Mouse (Mus musculus) midbrain, embryonic 11.5 days (tissue): ENCODE data around the gene Smim4. TPM values are rescaled to one million over a fixed set of nuclear protein-coding genes. Genes with fewer than 3 reads are reported as not detected.

ENCODE experiments used
- ATAC-seq: fragments of 200-750 bp; cut with Nextera tagmentation; 2 replicates; pipeline ENCODE4 v1.8.0; 2017; ENCODE audit warnings: moderate TSS enrichment, moderate library complexity; ENCODE audit not compliant: low FRiP score
- DNase-seq: peaks from one replicate; pipeline ENCODE4 v3.0.0; 2015; ENCODE audit warnings: low spot score; ENCODE audit errors: missing footprints
- H3K27ac ChIP-seq: fragments of 300-500 bp; sonication (generic); 2 replicates; pipeline ENCODE4 v1.5.1; 2014; ENCODE audit warnings: low read depth, low read length
- H3K27me3 ChIP-seq: fragments of 300-500 bp; sonication (generic); 2 replicates; pipeline ENCODE4 v1.6.1; 2014; ENCODE audit warnings: mild to moderate bottlenecking, low read length, moderate library complexity, mixed read lengths; ENCODE audit not compliant: control insufficient read depth, insufficient read depth
- H3K36me3 ChIP-seq: fragments of 300-500 bp; sonication (generic); 2 replicates; pipeline ENCODE4 v1.6.1; 2014; ENCODE audit warnings: mild to moderate bottlenecking, low read length, moderate library complexity, mixed read lengths; ENCODE audit not compliant: control insufficient read depth, insufficient read depth
- H3K4me1 ChIP-seq: fragments of 300-500 bp; sonication (generic); 2 replicates; pipeline ENCODE4 v1.6.1; 2014; ENCODE audit warnings: low read length; ENCODE audit not compliant: control insufficient read depth, insufficient read depth
- H3K4me2 ChIP-seq: fragments of 300-500 bp; sonication (generic); 2 replicates; pipeline ENCODE4 v1.6.1; 2014; ENCODE audit warnings: mild to moderate bottlenecking, moderate library complexity
- H3K4me3 ChIP-seq: fragments of 300-500 bp; sonication (generic); 2 replicates; pipeline ENCODE4 v1.5.1; 2014; ENCODE audit warnings: low read depth, low read length
- H3K9ac ChIP-seq: fragments of 300-500 bp; sonication (generic); 2 replicates; pipeline ENCODE4 v1.6.1; 2014; ENCODE audit warnings: low read length
- H3K9me3 ChIP-seq: fragments of 300-500 bp; sonication (generic); 2 replicates; pipeline ENCODE4 v1.6.1; 2016; ENCODE audit warnings: low read length; ENCODE audit not compliant: control insufficient read depth
- WGBS: fragments of 180-500 bp; shearing (Covaris S2); extraction: QIAGEN DNeasy Blood & Tissue Kit; methylation state at CpG from one replicate; pipeline ENCODE4 v1.1.7; 2014; 5-methylcytosine and 5-hydroxymethylcytosine counted together
- polyA plus RNA-seq: library from polyadenylated mRNA; unstranded; fragments of >200 nt; fragmentation: Nextera tagmentation; extraction: Ambion mirVana; gene quantifications from 2 replicates; pipeline ENCODE4 v1.2.1, GENCODE M21; 2014

Smim4 gene
- polyA plus RNA-seq, 1 experiment from 2014 or later, result 56.2 TPM

DNA sequence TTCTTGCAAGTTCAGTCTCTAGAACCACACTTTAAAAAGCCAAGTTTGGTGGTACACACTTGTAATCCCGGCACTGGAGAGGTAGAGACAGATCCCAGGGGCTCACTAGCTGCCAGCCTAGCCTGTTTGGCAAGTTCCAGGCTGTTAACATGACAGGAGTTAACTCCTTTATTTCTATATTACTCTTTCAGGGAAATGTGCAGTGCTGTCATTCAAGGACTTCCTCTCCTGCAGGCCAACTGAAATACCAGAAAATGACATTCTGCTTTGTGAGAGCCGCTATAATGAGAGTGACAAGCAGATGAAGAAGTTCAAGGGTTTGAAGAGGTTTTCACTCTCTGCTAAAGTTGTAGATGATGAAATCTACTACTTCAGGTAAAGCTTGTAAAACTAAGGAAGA, 23.6 kb downstream of the Smim4 start:
- no peaks in the 10 kb centered on the region for H3K9me3 ChIP-seq
- 97% methylated on average over 2 of the region's 2 CpGs for WGBS
- no peak for ATAC-seq
- peaks cover 21% of the 10 kb centered on the region for H3K36me3 ChIP-seq
- no peak for DNase-seq
- H3K4me2 ChIP-seq, result no peak overlapping the region
- no peaks in the 10 kb centered on the region for H3K4me1 ChIP-seq
- H3K27me3 ChIP-seq, result no peaks in the 10 kb centered on the region
- H3K9ac ChIP-seq, result no peak overlapping the region
- H3K27ac ChIP-seq, result no peak overlapping the region
- no peak overlapping the region for H3K4me3 ChIP-seq

DNA sequence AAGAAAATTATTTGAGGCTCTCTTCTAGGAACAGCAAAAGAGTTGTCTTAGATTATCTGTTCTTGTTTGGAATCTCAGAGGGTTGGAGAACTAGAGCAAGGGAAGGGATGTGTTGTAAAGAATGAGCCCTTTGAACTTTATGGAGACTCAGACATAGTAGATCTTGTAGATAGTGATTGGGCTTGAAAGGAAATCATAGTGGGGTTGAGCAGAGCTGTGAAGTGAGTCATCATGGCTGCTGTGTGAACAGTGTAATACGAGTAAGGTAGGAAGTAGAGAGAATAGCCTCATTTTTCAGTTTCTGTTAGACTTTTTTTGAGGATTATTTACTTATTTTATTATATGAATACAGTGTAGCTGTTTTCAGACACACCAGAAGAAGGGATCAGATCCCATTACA, 38.8 kb downstream of the Smim4 start:
- no peak for ATAC-seq
- Histone ChIP-seq H3K4me3 (no peak overlapping the region), H3K4me1 (no peaks in the 10 kb centered on the region), H3K9me3 (no peaks in the 10 kb centered on the region), H3K36me3 (peaks cover 28% of the 10 kb centered on the region), H3K27me3 (no peaks in the 10 kb centered on the region), H3K27ac (no peak overlapping the region), H3K4me2 (no peak overlapping the region), H3K9ac (no peak overlapping the region)
- no peak for DNase-seq
- 97% methylated on average over 1 of the region's 1 CpGs for WGBS

DNA sequence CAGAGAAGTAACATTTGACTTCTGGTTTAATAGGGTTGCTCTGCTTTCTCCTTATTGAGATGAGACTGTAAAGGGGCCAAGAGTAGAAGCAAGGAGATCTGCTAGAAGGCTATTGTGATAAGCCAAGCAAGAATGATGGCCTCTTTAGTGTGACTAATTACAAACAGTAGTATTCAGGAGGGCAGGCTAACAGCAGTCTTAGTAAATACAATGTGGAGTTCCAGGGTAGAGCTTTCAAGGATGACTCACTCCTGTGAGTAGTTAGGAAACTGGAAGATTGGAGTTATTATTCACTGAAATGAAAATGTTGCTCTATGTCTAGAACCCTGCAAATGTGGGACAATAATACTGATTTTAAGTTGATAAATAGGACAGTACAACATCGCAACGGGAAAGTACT, 40.2 kb downstream of the Smim4 start:
- no peak for ATAC-seq
- Histone ChIP-seq H3K4me2 (no peak overlapping the region), H3K4me1 (no peaks in the 10 kb centered on the region), H3K27ac (no peak overlapping the region), H3K4me3 (no peak overlapping the region), H3K9ac (no peak overlapping the region), H3K36me3 (peaks cover 27% of the 10 kb centered on the region), H3K9me3 (no peaks in the 10 kb centered on the region), H3K27me3 (no peaks in the 10 kb centered on the region)
- no peak for DNase-seq
- WGBS, result 94% methylated on average over 2 of the region's 2 CpGs

DNA sequence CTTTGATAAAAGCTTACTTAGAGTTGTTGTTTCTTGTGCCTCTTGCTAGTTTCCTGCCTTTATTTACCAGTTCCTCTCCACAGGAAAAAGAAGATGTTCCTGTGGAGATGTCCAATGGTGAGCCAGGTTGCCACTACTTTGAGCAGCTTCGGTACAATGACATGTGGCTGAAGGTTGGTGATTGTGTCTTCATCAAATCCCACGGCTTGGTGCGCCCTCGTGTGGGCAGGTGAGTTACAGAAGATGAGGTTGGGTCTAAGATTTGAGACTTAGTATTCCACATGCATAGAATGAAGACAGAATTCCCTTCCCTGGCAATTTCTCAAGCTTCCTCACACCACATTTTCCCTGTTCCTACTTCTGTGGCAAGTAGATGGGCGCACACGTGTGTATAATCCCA, 41.3 kb downstream of the Smim4 start:
- no peak overlapping the region for H3K27ac ChIP-seq

DNA sequence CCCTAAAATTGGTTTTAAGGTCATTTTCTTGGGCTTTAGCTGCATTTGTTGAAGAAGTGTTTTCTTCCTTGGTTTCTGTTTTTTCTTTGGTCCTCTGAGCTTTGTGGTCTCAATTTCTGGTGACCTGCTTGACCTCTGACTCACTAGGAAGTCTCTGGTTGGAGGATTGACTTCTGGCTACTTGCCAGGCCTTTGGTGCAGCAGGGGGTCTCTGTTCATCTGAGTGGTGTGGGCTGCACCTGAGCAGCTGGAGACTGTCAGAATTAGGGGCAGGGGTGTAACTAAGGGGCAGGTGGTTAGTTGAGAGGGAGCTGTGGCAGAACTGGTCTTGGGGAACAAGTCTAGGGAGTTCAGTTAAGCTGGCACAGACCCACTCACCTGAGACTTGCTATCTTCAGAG, 47.6 kb downstream of the Smim4 start:
- ATAC-seq (no peak), DNase-seq (no peak)
- H3K27ac ChIP-seq, result no peak overlapping the region
- no peaks in the 10 kb centered on the region for H3K4me1 ChIP-seq
- H3K36me3 ChIP-seq, result peaks cover 18% of the 10 kb centered on the region
- H3K4me2 ChIP-seq, result no peak overlapping the region
- no peaks in the 10 kb centered on the region for H3K9me3 ChIP-seq
- H3K4me3 ChIP-seq, result no peak overlapping the region
- H3K9ac ChIP-seq, result no peak overlapping the region
- H3K27me3 ChIP-seq, result no peaks in the 10 kb centered on the region

More for the DNA sequence above, 41.3 kb downstream of the Smim4 start:
- 84% methylated on average over 6 of the region's 6 CpGs for WGBS
- DNase-seq (no peak), ATAC-seq (no peak)
- H3K4me1 ChIP-seq, result no peaks in the 10 kb centered on the region
- H3K27me3 ChIP-seq, result no peaks in the 10 kb centered on the region
- H3K4me3 ChIP-seq, result no peak overlapping the region
- no peaks in the 10 kb centered on the region for H3K9me3 ChIP-seq
- H3K9ac ChIP-seq, result no peak overlapping the region
- peaks cover 24% of the 10 kb centered on the region for H3K36me3 ChIP-seq
- H3K4me2 ChIP-seq, result no peak overlapping the region

DNA sequence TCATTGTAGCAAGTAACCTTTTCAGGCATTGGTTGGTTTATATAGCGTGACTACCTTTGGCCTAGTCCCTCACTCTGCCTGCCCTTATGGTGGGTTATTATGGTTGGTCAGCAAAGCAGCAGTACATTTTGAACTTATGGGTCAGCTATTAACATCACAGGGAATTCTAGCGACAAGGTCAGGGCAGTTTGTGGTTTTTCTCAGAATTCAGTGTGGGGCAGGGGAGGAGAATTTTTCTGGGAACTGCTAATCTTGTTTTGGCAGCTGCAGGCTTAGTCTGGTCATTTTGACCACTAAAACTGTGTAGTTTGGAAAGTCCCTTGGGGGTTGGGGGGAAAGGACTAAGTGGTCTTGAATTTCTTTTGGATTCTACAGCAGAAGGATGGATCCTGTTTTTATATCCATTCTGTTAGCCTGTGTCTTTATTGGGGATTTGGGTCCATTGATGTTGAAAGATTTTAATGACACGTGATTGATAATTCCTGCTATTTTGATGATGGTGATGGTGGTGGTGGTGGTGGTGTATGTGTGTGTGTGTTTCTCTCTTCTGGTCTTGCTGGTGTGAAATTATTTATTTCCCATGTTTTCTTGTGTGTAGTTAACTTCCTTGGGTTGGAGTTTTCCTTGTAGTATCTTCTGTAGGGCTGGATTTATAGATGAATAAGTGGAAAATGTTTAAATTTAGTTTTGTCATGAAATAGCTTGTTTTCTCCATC, 49.3 kb downstream of the Smim4 start:
- Histone ChIP-seq H3K4me2 (no peak overlapping the region), H3K27me3 (no peaks in the 10 kb centered on the region), H3K27ac (no peak overlapping the region), H3K4me1 (no peaks in the 10 kb centered on the region), H3K36me3 (peaks cover 18% of the 10 kb centered on the region), H3K9ac (no peak overlapping the region), H3K4me3 (no peak overlapping the region), H3K9me3 (no peaks in the 10 kb centered on the region)
- no peak for ATAC-seq
- no peak for DNase-seq
- 92% methylated on average over 3 of the region's 3 CpGs for WGBS

DNA sequence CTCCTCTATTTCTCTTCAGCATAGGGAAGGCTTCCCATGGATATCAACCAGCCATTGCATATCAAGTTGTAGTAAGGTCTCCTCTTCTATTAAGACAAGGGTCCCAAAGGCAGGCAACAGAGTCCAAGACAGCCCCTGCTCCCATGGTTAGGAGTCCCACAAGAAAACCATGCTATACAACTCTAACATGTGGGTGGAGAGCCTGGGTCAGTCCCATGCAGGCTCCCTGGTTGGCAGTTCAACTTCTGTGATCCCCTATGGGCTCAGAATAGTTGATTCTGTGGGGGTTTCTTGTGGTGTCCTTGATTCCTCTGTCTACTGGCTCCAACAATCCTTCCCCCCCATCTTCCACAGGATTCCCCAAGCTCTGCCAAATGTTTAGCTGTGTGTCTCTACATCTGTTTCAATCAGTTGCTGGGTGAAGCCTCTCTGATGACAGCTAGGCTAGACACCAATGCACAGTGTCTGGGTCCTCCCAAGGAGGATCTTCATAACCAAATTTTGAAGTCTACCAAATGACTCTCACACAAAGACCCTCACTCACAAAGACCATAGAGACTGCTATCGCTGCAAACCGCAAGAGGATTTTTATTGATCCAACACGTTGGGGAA, 50.1 kb downstream of the Smim4 start:
- ATAC-seq (no peak), DNase-seq (no peak)
- H3K9me3 ChIP-seq, result no peaks in the 10 kb centered on the region
- 89% methylated on average over 3 of the region's 3 CpGs for WGBS
- H3K27ac ChIP-seq, result no peak overlapping the region
- no peak overlapping the region for H3K4me3 ChIP-seq
- H3K9ac ChIP-seq, result no peak overlapping the region
- H3K36me3 ChIP-seq, result peaks cover 23% of the 10 kb centered on the region
- H3K4me1 ChIP-seq, result no peaks in the 10 kb centered on the region
- no peaks in the 10 kb centered on the region for H3K27me3 ChIP-seq
- H3K4me2 ChIP-seq, result no peak overlapping the region

DNA sequence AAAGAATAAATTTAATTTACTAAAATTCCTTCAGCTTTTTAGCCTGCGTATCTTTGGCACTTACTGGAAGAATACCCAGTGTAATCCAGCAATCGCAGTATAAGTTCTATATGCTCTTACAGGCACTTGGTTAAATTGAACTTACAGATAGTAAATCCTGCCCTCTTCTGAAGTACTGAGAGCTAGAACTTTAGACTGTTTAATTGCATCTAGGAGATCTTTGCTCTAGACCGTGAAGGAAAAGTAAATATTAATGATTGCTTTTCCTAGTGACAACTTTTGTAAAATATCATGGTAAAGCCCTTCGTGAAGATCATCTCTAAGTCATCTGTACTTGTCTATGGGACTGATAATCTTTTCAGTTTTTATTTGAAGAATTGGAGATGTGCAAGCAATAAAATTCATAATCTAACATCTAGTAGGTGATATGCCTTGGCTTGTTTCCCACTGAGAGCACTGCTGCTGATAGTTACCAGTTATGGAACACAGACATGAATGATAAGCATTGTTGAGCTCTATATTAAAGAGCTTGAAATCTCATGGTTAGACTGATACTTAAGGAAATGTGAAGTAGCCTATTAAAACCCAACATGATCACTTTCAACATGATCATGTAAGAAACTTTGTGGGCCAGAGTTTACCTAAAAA, 59.5 kb downstream of the Smim4 start:
- DNase-seq (no peak), ATAC-seq (no peak)
- no peaks in the 10 kb centered on the region for H3K4me1 ChIP-seq
- H3K27ac ChIP-seq, result no peak overlapping the region
- no peak overlapping the region for H3K4me3 ChIP-seq
- H3K9ac ChIP-seq, result no peak overlapping the region
- H3K4me2 ChIP-seq, result no peak overlapping the region
- peaks cover 22% of the 10 kb centered on the region for H3K36me3 ChIP-seq
- 97% methylated on average over 4 of the region's 4 CpGs for WGBS
- no peaks in the 10 kb centered on the region for H3K9me3 ChIP-seq
- H3K27me3 ChIP-seq, result no peaks in the 10 kb centered on the region

DNA sequence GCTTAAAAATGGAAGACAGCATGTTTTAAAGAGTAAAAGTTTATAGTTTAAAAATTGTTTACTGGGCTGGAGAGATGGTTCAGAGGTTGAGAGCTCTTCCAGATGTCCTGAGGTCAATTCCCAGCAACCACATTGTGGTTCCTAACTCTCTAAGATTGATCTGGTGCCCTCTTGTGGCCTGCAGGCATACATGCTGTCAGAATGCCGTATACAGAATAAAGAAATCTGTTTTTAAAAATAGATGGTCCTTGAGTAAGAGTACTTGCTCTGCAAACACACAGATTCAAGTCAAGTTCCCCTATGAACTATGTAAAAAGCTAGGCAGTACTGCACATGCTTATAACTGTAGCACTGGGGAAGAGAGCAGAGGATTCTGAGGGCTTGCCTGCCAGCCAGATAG, 66.5 kb downstream of the Smim4 start:
- Histone ChIP-seq H3K36me3 (peaks cover 18% of the 10 kb centered on the region), H3K4me1 (no peaks in the 10 kb centered on the region), H3K9me3 (no peaks in the 10 kb centered on the region), H3K27ac (no peak overlapping the region), H3K9ac (no peak overlapping the region), H3K27me3 (no peaks in the 10 kb centered on the region), H3K4me2 (no peak overlapping the region), H3K4me3 (no peak overlapping the region)
- DNase-seq (no peak), ATAC-seq (no peak)
- WGBS, result 66% methylated on average over 1 of the region's 1 CpGs
